Mouse (Mus musculus) lung, postnatal 0 days (tissue): ENCODE measurements at regions not wholly inside any gene's neighbourhood (a gene's known extent, or its start where the extent isn't known, plus 50 kb on each side); places are given as distances from the start of the nearest gene placed in this dataset.

ENCODE experiments used
- CTCF ChIP-seq: IDR thresholded peaks from 2 replicates; pipeline ENCODE4 v1.5.1; 2016; ENCODE audit warnings: antibody characterized with exemption, mild to moderate bottlenecking
- EP300 ChIP-seq: IDR thresholded peaks from 2 replicates; pipeline ENCODE4 v1.6.1; 2016; ENCODE audit warnings: antibody characterized with exemption, mild to moderate bottlenecking, control low read depth

DNA sequence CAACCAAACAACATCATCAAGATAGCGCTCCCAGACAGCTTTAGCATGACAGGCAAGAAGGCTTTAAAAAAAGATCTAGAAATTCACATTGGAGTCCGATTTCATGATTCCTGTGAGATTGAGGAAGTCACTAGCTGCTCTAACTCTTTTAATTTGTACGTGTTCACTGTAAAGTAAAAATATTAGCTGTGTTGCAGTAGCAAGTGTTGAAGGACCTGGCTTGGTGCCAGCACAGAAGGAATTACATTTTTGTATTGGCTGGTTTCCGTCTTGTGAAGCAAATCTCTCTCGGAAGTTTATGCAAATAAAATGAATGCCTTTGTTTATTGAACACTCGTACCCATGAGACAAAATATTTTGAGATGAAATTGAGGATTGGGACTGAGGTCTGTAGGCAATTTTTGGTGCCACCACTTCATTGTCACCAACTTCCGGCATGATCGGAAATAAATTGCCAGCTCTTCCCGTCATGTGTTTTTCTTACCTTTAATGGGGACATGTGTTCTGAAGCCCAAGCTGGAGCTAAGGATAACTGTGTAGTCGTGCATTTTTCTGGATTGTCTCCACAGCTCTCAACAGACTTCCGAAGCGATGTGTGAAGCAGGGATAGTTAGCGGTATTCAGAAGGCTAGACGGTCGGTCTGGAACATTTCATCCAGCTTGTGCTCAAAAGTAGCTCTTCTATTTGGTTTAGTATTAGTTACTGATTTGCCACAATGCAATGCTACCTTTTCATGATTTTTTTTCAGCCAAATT is 1715.0 kb upstream of the 5930422O12Rik start:
- TF ChIP-seq CTCF = no peak
- no peak for TF ChIP-seq EP300
